Mouse (Mus musculus): ENCODE data around the gene Fam160a2. TPM values are rescaled to one million over a fixed set of nuclear protein-coding genes. Genes with fewer than 3 reads are reported as not detected.

The Fam160a2 gene
- polyA plus RNA-seq, 1 experiment, result 25.4 TPM

GRCm38 (mm10) chr7:105396126-105396525, 3.7 kb downstream of the Fam160a2 start:
- H3K4me1 ChIP-seq (ENCODE audit: control insufficient read depth, insufficient read depth, low read length), result peaks cover 7% of the 10 kb centered on the region; the same call in 1 of the 2 replicates
- H3K4me3 ChIP-seq (ENCODE audit: insufficient read depth, low read length), result no peak overlapping the region
- no peak overlapping the region for H3K27ac ChIP-seq (ENCODE audit: insufficient read depth, low read length)
- TF ChIP-seq CTCF (IDR thresholded peaks at IDR 0.05; ENCODE audit: borderline replicate concordance, insufficient read depth, low read length) (no peak), POLR2A (IDR thresholded peaks at IDR 0.05; ENCODE audit: low read depth, low read length) (no peak)

DNA sequence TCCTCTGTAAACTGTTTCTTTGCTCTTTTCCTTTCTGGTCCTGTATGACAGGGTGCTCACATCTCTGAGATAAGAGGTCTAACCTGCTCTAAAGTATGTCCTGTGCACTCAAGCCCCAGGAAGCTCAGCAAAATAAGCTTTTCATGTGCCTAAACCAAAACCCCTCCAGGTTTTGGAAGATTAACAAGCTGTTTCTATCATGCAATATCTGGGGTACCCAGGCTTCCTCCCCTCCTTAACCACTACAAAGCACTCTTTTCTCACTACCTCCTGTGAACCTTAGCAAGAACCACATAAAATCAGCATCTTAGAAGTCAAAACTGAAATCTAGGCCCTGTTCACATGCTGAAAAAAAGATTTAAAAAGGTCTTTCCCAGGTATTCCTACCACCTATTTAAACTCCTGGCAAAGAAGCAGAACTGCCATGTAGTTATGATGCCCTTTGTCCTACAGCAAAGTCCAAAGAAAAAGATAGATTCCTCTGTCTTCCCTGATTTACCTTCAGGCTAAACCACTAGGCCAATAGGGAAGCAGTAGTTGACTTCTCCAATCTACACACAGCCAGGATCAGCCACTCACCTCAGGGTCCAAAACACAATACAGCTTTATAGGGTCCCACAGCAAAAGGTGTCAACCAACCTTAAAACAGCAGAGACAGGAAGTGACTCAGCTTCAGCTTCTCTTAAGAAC, 4.6 kb downstream of the Fam160a2 start:
- Histone ChIP-seq H3K4me1 (ENCODE audit: control insufficient read depth, insufficient read depth, low read length) (peaks cover 7% of the 10 kb centered on the region; the same call in 1 of the 2 replicates), H3K27ac (ENCODE audit: insufficient read depth, low read length) (no peak overlapping the region), H3K4me3 (ENCODE audit: insufficient read depth, low read length) (no peak overlapping the region)
- TF ChIP-seq CTCF (IDR thresholded peaks at IDR 0.05; ENCODE audit: borderline replicate concordance, insufficient read depth, low read length) (no peak), POLR2A (IDR thresholded peaks at IDR 0.05; ENCODE audit: low read depth, low read length) (no peak)

DNA sequence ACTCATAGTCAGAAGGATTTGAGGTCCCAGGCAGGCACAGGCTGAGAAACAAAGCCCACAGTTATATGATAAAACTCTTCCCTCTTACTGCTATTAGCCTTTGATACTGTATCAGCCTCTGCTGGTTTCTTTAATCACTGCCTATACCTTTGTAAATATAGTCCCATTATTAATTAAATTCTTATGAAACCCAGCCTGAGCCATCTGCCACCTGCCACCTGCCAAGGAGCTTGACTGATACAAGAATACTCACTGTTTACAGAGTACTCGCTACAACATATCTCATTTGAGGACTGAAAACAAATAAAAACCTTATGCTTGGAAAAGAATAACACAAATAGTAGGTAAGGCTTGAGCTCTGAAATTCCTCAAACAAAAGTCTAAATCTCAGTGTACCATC, 5.2 kb downstream of the Fam160a2 start:
- Histone ChIP-seq H3K4me3 (ENCODE audit: insufficient read depth, low read length) (no peak overlapping the region), H3K27ac (ENCODE audit: insufficient read depth, low read length) (no peak overlapping the region), H3K4me1 (ENCODE audit: control insufficient read depth, insufficient read depth, low read length) (peaks cover 7% of the 10 kb centered on the region; the same call in 1 of the 2 replicates)
- no peak for TF ChIP-seq CTCF (IDR thresholded peaks at IDR 0.05; ENCODE audit: borderline replicate concordance, insufficient read depth, low read length)
- TF ChIP-seq POLR2A (IDR thresholded peaks at IDR 0.05; ENCODE audit: low read depth, low read length), result no peak

DNA sequence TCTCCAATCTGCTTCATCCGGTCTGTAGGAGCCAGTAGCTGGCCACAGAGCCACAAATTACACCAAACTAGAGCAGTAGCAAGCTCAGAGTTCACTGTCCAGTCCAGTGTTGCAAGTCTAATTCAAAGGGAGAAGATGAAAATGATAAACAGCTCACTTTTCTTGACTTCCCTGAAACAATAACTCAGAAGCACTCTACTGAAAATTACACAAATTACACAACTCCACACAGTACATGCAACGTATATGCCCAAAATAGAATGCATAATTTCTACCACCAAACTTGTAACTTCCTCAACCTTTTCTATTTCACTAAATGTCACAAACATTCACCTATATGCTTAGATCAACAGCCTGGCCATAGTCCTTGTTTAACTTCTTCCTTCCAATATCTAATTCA, 9.6 kb downstream of the Fam160a2 start:
- TF ChIP-seq POLR2A (IDR thresholded peaks at IDR 0.05; ENCODE audit: low read depth, low read length) (no peak), CTCF (IDR thresholded peaks at IDR 0.05; ENCODE audit: borderline replicate concordance, insufficient read depth, low read length) (no peak)

DNA sequence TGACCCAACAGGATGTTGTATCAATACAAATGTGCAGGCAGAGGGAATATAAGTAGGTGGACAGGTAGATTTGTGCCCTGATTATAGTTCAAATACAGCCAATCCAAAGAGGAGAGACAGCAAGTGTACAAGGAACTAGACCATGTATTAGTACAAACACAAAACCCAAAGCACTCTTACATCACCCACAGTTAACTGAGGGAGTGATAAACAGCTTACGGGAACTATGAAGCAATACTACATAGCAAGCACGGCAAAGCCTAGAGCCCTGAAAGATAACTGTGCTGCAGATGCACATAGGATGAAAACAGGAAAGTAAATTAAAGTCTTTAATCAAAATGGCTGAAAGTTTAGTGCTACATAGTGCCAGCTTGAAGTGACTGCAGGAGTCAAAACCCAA, 12.2 kb downstream of the Fam160a2 start:
- H3K4me1 ChIP-seq (ENCODE audit: control insufficient read depth, insufficient read depth, low read length), result no peaks in the 10 kb centered on the region
- no peak overlapping the region for H3K27ac ChIP-seq (ENCODE audit: insufficient read depth, low read length)
- TF ChIP-seq POLR2A (IDR thresholded peaks at IDR 0.05; ENCODE audit: low read depth, low read length) (no peak), CTCF (IDR thresholded peaks at IDR 0.05; ENCODE audit: borderline replicate concordance, insufficient read depth, low read length) (no peak)
- H3K4me3 ChIP-seq (ENCODE audit: insufficient read depth, low read length), result no peak overlapping the region

More for the DNA sequence above, 9.6 kb downstream of the Fam160a2 start:
- Histone ChIP-seq H3K4me3 (ENCODE audit: insufficient read depth, low read length) (no peak overlapping the region), H3K27ac (ENCODE audit: insufficient read depth, low read length) (no peak overlapping the region), H3K4me1 (ENCODE audit: control insufficient read depth, insufficient read depth, low read length) (no peaks in the 10 kb centered on the region)

GRCm38 (mm10) chr7:105380329-105380728, 19.5 kb downstream of the Fam160a2 start:
- no peaks in the 10 kb centered on the region for H3K4me1 ChIP-seq (ENCODE audit: control insufficient read depth, insufficient read depth, low read length)
- TF ChIP-seq CTCF (IDR thresholded peaks at IDR 0.05; ENCODE audit: borderline replicate concordance, insufficient read depth, low read length), result no peak
- TF ChIP-seq POLR2A (IDR thresholded peaks at IDR 0.05; ENCODE audit: low read depth, low read length), result no peak

GRCm38 (mm10) chr7:105374866-105375265, 25.0 kb downstream of the Fam160a2 start, which contains the start of gene Gm5901:
Gene Gm5901, plus strand, starts transcription at chr7:105375038.
- no peak within 1 kb of the TSS for H3K4me3 ChIP-seq (ENCODE audit: insufficient read depth, low read length)
- no peak within 1 kb of the TSS for H3K27ac ChIP-seq (ENCODE audit: insufficient read depth, low read length)
- no peaks in the 10 kb centered on the region for H3K4me1 ChIP-seq (ENCODE audit: control insufficient read depth, insufficient read depth, low read length)
- TF ChIP-seq POLR2A (IDR thresholded peaks at IDR 0.05; ENCODE audit: low read depth, low read length) (no peak), CTCF (IDR thresholded peaks at IDR 0.05; ENCODE audit: borderline replicate concordance, insufficient read depth, low read length) (no peak)

More at GRCm38 (mm10) chr7:105380329-105380728, 19.5 kb downstream of the Fam160a2 start:
- Histone ChIP-seq H3K27ac (ENCODE audit: insufficient read depth, low read length) (no peak overlapping the region), H3K4me3 (ENCODE audit: insufficient read depth, low read length) (no peak overlapping the region)

DNA sequence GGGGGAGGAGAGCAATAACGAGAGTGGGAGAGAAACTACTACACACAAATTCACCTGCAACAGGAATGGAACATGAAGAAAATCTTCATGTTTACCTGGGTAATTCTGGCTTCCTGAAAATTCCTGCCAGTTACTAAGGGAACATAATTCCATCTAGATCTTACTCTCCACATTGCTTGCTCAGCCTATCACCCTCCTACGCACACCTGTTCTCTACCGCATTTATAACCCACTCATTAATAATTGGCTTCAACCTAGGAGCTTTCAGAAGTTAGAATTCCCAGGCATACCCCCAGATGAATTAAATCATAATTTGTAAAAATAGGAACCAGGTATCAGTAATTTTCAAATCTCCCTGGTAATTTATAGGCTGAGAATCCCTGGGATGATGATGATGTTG, 25.9 kb downstream of the Fam160a2 start:
- Histone ChIP-seq H3K27ac (ENCODE audit: insufficient read depth, low read length) (no peak overlapping the region), H3K4me3 (ENCODE audit: insufficient read depth, low read length) (no peak overlapping the region), H3K4me1 (ENCODE audit: control insufficient read depth, insufficient read depth, low read length) (no peaks in the 10 kb centered on the region)
- no peak for TF ChIP-seq CTCF (IDR thresholded peaks at IDR 0.05; ENCODE audit: borderline replicate concordance, insufficient read depth, low read length)
- no peak for TF ChIP-seq POLR2A (IDR thresholded peaks at IDR 0.05; ENCODE audit: low read depth, low read length)

DNA sequence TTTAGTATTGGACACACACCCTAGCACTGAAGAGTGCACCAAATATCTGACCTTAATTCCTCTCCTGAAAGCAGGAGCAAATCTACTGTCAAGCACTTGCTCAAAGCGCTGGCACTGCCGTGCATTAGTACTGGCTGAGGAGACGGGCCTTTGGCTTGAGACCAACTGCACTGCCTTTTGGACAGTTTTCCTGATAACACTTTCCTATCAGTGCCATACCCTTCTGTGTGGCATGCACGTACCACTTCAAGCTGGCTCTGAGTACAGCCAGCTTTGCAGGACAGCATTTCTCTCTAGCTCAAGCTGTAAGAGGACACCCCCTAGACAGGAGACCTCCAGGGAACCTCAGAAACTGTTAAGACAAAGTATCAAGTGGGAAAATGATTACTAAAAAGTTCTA, 26.3 kb downstream of the Fam160a2 start:
- no peak overlapping the region for H3K27ac ChIP-seq (ENCODE audit: insufficient read depth, low read length)
- TF ChIP-seq POLR2A (IDR thresholded peaks at IDR 0.05; ENCODE audit: low read depth, low read length) (no peak), CTCF (IDR thresholded peaks at IDR 0.05; ENCODE audit: borderline replicate concordance, insufficient read depth, low read length) (no peak)
- no peak overlapping the region for H3K4me3 ChIP-seq (ENCODE audit: insufficient read depth, low read length)
- H3K4me1 ChIP-seq (ENCODE audit: control insufficient read depth, insufficient read depth, low read length), result no peaks in the 10 kb centered on the region

DNA sequence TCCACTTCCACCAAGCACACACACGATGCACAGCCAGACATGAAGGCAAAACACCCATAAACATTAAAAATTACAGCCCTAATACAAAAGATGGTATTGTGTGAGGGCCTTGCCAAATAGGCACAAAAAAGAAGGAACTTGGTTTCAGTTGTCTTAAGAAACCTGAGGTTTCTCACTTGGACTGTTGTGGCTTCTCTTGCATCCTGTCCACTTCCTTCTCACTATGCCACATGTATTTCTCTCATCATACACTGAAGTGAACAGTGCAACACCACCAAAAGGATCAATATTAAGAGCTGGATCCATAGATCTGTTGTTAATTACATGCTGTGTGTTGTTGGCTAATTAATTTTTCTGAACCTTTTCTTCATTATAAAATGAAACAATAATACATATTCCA, 26.9 kb downstream of the Fam160a2 start:
- Histone ChIP-seq H3K4me3 (ENCODE audit: insufficient read depth, low read length) (no peak overlapping the region), H3K27ac (ENCODE audit: insufficient read depth, low read length) (no peak overlapping the region), H3K4me1 (ENCODE audit: control insufficient read depth, insufficient read depth, low read length) (no peaks in the 10 kb centered on the region)
- TF ChIP-seq POLR2A (IDR thresholded peaks at IDR 0.05; ENCODE audit: low read depth, low read length) (no peak), CTCF (IDR thresholded peaks at IDR 0.05; ENCODE audit: borderline replicate concordance, insufficient read depth, low read length) (no peak)
